Mouse (Mus musculus): ENCODE data around the gene Zfp512.
A peak's percentile ranks its signal among the peaks of the same experiment; 100 is the strongest.
"Not testable (repeated sequence)": the region's sequence is repeated elsewhere in the genome, so short reads cannot be mapped to it uniquely, and the experiment has no call there.

Gene Zfp512

DNA sequence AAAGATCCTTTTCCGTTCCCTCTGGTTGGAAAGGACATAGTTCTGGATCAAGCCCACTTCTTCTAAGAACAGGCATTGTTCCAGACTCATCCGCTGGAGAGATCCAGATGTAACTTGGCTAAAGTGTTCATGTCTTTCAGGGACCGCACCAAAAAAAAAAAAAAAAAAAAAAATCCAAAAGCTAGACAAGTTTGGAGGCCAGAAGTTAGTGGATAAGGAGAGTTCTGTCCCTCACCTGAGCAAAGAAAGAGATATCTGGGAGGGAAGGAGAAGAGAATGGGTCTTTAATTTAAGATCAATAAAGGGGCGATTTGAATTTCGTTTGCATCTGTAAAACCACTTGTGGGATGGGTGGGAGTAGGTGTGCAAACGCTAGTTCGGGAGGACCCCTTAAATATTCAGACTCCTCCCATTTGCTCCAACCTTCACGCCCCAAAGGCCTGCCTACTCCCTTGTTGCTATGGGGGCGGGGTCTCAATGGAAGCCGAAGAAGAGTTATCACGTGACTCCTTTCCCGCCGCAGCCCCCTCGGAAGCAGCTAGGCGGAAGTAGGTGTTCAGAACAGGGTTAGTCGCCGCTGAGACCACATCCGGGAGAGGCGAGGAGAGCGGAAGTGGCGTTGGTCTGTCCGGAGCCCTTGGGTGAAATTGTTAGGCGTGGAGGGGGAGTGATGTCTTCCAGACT lies at the start of gene Zfp512:
Gene Zfp512, plus strand, starts transcription at position 554 of the 684 bp plus-strand sequence.
- DNase-seq (ENCODE audit: low spot score) = peak; percentile 99

GRCm38 (mm10) chr5:31434727-31435126 lies 17.5 kb upstream of the Zfp512 start:
- DNase-seq (ENCODE audit: low spot score) = not testable (repeated sequence)

- no peak for DNase-seq (ENCODE audit: low spot score)
Measured at GRCm38 (mm10) chr5:31451336-31451735, 895 bp upstream of the Zfp512 start.

GRCm38 (mm10) chr5:31452562-31452878 lies 289 bp downstream of the Zfp512 start:
- DNase-seq (ENCODE audit: low spot score) = no peak

- DNase-seq (ENCODE audit: low spot score) = peak; percentile 24
Measured at GRCm38 (mm10) chr5:31452886-31453410, 717 bp downstream of the Zfp512 start.

GRCm38 (mm10) chr5:31467798-31468197 lies 15.6 kb downstream of the Zfp512 start:
- no peak for DNase-seq (ENCODE audit: low spot score)

DNA sequence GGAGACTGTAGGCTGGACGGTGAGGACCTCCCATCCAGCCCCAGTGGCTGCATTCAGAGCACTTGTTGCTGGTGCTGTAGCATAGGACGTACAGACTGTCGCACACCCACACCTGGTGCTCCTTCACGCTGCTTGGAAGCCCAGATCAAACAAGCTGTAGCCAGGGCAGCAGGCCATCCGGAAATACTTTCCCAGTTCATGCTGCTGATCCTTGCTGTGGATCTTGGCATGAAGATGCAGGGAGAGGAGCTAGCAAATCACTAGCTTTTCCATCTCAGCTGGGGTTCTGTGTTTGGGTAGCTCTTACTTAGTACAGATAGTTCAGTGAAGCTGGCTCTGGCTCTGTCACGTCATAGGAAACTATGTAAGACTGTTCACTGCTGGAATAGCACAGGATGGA lies 17.5 kb downstream of the Zfp512 start:
- DNase-seq (ENCODE audit: low spot score) = no peak

DNA sequence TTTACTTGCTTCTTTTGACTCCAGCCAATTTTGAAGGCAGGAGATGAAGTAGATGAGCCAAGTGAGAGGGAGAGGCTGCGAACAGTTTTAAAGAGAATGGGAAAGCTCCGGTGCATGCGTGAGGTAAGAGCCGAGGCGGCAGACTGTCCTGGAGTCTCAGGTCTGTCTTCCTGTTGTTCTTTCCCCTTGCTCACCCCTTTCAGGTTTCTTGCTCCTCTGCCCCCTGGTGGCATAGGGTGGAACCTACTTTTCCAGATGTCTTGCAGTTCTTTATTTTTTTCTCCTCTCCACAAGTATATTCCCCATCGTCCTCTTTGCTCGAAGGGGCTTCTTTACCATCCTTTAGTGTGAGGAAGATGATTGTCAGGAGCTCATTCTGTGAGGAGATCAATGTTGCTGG lies 18.1 kb downstream of the Zfp512 start:
- peak; percentile 65 for DNase-seq (ENCODE audit: low spot score)

GRCm38 (mm10) chr5:31480536-31480935 lies 28.3 kb downstream of the Zfp512 start:
- no peak for DNase-seq (ENCODE audit: low spot score)

- no peak for DNase-seq (ENCODE audit: low spot score)
Measured at GRCm38 (mm10) chr5:31485440-31485839, 33.2 kb downstream of the Zfp512 start, which contains the start of gene 4930548H24Rik. Gene 4930548H24Rik (plus strand): TSS chr5:31485740.

- DNase-seq (ENCODE audit: low spot score) = no peak
Measured at GRCm38 (mm10) chr5:31487889-31488288, 35.7 kb downstream of the Zfp512 start.

- DNase-seq (ENCODE audit: low spot score) = no peak
Measured at GRCm38 (mm10) chr5:31489116-31489769, 37.0 kb downstream of the Zfp512 start.

DNA sequence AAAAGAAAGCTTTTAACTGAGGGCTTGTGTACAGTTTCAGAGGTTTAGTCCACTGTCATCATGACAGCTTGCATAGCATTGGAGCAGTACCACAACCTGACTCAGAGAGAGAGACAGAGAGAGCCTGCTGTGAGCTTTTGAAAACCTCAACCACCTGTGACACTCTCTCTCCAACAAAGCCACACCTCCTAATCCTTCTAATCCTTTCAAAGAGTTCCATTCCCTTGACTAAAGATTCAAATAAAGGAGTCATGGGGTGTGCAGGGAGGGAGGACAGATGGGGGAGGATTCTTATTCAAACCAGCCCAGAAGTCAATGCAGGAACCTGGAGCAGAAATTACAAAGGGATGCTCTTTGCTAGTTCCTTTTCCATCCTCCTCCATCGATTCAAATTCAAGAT lies 39.8 kb downstream of the Zfp512 start:
- no peak for DNase-seq (ENCODE audit: low spot score)

DNA sequence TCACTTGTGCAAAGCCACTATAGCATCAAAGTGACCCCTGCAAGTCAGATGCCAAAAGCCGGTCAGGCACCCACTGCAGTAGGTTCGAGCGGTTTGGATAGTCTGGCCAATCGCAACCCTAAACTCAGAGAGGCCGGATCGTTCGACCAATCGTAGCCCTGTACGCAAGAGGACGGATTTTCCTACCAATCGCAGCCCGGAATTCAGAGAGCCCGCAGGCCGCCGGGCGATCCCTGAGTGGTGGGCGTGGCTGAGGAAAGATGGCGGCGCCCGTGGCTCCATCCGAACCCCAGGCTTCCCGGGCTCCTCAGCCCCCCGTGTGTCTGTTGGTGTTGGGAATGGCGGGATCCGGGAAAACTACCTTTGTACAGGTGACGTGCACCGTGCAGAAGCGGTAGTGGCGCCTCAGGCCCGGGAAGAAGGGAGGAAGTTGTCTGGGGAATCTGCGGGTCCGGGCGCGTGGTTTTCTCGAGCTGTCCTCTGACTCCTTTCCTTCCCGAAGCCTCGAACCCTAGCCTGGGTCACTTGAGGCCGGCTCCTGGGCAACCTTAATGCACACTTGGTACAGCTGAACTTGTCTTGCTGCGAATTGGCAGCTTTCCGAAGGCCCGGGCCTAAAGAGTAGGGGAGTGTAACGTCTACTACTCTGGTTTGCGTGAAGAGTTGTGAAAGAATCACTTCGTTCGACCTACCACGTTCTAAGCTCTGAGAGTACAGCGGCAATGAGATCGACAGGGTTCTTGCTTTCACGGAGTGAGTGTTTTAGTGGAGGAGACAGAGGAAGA lies 42.5 kb downstream of the Zfp512 start, which contains the start of gene Gpn1:
Gene Gpn1, plus strand, starts transcription at position 229 of the 785 bp plus-strand sequence.
- DNase-seq (ENCODE audit: low spot score) = peak; percentile 97

DNA sequence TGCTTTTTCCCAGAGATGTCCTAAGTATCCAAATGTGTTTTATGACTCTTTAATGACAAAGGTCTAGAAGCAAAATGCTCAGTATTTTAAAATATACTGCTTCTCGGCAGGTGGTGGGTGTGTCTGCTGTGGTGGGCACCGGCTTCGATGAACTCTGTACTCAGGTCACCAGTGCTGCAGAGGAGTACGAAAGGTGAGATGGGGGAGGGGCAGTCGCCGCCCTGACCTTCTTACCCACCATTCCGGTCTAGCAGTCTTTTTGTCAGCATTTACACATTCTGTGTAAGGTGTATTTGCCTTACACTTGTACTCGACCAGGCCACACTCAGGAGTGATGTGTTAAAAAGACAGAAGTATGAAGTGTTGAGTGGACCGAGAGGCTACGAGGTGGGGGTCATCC lies 52.6 kb downstream of the Zfp512 start:
- DNase-seq (ENCODE audit: low spot score) = no peak

DNA sequence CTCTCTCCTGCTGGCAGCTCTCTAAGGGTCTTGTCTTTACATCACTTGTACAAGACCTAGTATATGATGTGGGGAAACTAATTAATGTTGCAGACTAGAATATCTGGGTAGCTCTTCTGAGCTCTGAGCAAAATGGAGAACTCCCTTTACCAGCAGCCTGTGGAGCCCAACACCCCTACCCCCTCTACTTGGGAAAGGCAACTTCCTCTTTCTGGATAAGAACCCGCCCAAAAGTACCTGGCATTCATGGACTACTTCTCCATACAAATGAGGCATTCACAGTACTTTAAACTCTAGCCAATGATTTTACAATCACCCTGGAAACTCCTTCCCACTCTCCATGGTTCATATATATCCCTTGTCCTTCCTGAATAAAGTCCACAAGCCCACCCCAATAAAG lies 60.2 kb downstream of the Zfp512 start:
- no peak for DNase-seq (ENCODE audit: low spot score)

- no peak for DNase-seq (ENCODE audit: low spot score)
Measured at GRCm38 (mm10) chr5:31520556-31520955, 68.3 kb downstream of the Zfp512 start.

DNA sequence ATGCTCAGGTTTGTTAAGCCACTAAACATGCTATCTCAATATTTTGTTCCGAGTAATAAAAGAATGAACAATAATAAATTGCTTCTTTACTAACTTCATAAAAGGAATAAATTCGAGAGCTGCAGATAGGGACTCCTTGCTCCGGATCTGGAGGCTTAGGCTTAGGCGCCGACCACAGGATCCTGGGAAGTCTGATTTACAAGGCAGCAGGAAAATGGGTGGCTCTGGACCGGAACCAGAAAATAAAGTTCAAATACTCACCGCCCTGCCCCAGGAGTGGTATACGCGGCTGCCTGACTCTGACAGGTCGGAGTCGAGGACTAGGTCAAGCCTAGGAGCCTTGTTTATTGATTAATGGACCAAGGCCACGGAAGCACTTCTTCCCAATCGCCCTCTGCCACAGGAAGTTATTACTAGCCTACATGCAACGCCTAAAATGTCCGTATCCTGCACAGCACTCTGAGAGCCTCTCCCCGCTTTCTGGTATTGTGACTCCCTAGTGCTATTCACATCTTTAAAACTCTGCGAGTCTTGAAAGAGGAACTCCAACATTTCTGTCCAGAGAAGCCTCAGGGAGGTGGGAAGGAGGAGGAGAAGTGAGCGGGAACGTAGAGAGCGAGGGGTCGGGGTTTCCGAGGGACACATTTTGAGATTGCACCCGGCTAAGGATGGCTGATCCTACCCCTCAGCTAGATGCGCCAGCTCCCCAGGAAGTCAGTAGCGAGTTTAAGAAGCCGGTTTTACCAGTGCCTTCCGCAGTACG lies 74.3 kb downstream of the Zfp512 start, which contains the start of gene Slc4a1ap:
Gene Slc4a1ap, plus strand, starts transcription at position 642 of the 763 bp plus-strand sequence.
- DNase-seq (ENCODE audit: low spot score) = peak; percentile 88

GRCm38 (mm10) chr5:31527117-31527680 lies 75.0 kb downstream of the Zfp512 start:
- peak; percentile 5 for DNase-seq (ENCODE audit: low spot score)

DNA sequence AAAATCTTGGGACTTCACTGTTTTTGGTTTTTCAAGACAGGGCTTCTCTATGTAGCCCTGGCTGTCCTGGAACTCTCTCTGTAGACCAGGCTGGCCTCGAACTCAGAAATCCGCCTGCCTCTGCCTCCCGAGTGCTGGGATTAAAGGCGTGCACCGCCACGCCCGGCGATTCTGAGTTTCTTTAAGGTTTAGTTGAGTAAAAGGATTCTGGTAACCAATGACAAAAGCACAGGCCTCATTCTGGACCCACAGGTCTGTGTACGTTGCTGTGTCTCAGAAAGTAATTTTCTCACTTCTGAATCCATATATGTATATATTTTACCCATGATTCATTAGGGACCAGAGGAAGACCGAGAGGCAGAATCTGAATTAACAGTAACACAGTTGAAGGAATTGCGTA lies 75.5 kb downstream of the Zfp512 start, which contains the start of gene Supt7l:
Gene Supt7l, minus strand, starts transcription at position 101 of the 400 bp plus-strand sequence.
- not testable (repeated sequence) for DNase-seq (ENCODE audit: low spot score)

GRCm38 (mm10) chr5:31528560-31528959 lies 76.3 kb downstream of the Zfp512 start:
- no peak for DNase-seq (ENCODE audit: low spot score)
